Mouse (Mus musculus) adrenal gland, postnatal 10 days (tissue): ENCODE results near the gene Nsd2. TPM values are rescaled to one million over a fixed set of nuclear protein-coding genes. Genes with fewer than 3 reads are reported as not detected.

Experiments used
- DNase-seq: peaks from one replicate; pipeline ENCODE4 v3.0.0; 2021; ENCODE audit warnings: mixed read lengths
- long read RNA-seq, 2 experiments: library from polyadenylated mRNA; stranded (forward); transcript quantifications; one replicate each; pipeline ENCODE4 v2.0.0; 2021
- total RNA-seq, 2 experiments: library from RNA; stranded (reverse); gene quantifications; 2 replicates each; pipeline ENCODE4 v1.2.3; 2021

Nsd2 gene
- 10 to 100 TPM; 54.3 to 71.7 TPM for total RNA-seq
- long read RNA-seq, experiment 1, full-length matches to known transcripts: 2 of 11 reads
- long read RNA-seq, experiment 1, partial matches to known transcripts: 1 of 11 reads
- long read RNA-seq, experiment 1, other reads (novel, unspliced or antisense): 8 of 11 reads
- long read RNA-seq, experiment 2, partial matches to known transcripts: 6 of 14 reads
- long read RNA-seq, experiment 2, other reads (novel, unspliced or antisense): 8 of 14 reads

DNA sequence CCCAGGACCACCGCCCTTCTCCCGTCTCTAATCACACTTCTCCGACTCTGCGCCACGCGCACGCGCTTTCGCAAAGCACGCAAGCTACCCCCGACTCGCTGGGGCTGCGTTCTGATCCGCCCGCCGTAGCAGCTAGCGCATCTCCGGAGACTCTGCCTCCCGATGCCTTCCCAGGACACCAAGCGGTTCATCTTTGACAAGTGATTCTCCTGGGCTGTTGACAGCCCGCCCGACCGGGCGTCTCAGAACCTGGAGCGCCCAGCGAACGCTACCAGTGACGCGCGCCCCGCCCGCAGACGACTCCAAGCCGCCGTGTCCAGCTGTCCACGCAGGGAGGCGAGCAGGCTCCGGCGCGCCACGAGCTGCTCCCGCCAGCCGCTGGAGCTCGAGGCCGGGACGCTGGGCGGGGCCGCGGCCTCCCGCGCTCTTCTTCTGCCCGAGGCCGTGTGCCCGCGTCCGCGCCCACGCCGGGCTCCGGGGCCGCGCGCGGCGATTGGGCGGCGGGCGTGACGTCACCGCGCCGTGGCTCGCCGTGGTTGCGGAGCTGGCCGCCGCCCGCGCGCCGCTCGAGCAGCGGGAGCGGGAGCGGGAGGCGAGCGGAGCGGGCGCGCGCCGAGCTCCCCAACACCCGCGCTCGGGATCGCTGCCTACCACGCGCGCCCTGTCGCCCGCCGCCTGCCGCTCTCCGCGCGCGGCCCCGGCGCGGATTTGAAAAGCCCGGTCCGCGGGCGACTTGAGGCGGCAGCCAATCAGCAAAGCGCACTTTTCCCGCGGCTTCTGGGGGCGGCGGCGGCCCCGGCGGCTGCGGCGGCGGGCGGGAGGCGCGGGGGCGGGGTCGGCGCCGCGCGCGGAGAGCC is at the start of gene Nsd2:
Gene Nsd2 (plus strand): TSS at position 850 of the 857 bp plus-strand sequence.
- DNase-seq: peak; percentile 93

DNA sequence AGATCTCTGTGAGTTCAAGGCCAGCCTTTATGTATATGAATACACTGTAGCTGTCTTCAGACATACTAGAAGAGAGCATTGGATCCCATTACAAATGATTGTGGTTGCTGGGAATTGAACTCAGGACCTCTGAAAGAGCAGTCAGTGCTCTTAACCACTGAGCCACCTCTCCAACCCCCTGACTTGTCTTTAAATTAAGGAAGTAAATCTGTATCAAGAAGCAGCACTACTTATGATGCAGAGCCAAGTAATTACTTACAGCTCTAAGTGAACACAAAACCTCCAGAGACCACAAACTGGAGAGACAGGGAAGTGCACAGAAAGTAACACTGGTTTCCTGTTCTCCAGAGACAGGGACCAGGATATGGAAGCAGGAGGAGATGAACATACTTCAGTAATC is 43.3 kb upstream of the Nsd2 start:
- no peak for DNase-seq

DNA sequence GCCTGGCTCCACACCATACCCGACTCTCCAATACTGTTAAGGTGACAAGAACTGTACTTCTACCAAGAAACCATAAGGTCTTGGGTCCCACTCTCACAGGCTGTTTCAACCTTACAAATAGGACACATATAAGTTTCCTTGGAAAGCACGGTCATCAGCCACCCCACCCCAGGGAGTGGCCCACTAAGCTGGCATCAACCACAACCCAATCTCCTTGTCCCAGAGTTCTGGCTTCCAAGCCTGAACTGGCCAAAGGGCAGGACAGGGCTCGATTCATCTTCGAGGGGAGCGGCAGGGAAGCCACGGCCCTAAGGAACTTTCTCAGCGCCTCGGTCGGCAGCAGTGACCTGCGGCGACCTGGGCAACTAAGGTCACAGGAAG is 38.6 kb upstream of the Nsd2 start:
- no peak for DNase-seq

DNA sequence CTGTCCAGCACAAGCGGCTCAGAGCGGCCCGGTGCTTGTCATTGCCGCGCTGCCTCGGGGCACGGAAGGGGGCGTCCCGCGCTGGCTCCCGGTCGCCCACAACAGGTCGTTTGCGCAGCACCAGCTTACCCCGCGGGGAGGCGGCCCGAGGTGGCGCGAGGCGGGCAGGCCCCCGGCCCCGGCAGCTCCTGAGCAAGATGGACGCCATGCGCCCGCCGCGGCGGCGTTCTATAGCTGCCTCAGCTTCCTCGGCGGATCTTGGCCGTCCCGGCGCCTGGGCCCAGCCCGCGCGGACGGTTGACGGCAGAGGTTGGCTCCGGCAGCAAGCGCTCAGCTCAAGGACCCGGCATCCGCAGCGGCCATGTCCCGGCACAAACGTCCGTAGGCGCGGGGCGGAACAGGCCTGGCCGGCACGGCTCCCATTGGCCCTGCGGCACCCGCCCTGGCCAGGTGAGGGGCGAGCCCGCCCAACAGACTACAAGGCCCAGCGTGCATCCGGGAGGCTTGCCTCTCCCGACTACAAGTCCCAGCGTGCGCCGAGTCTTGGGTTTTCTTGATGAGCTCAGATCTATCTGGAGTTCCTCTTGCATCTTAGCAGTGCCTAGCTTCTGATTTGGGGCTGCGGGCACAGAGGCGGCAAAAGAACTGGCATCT is 38.1 kb upstream of the Nsd2 start, which contains the start of gene Letm1:
Gene Letm1 (minus strand): TSS at position 473 of the 654 bp plus-strand sequence.
- DNase-seq: peak; percentile 96

DNA sequence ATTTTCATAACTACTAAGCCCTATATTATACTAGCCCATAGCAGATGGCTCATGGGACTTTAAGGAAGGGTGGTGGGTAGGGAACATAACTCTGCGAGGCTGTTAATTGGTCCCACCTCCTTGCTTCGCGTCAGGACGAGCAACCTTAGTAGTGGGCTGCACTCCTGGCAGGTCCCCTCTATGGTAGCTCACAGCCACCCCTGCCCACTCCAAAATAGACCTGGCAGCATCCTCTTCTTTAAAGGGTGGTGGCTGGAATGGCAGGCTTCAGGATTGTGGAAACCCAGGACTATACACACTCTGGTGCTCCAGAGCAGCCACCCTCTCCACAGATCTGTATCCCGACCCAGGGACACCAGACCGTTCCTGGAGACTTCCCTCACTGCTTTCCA is 37.5 kb upstream of the Nsd2 start:
- DNase-seq: peak; percentile 10

DNA sequence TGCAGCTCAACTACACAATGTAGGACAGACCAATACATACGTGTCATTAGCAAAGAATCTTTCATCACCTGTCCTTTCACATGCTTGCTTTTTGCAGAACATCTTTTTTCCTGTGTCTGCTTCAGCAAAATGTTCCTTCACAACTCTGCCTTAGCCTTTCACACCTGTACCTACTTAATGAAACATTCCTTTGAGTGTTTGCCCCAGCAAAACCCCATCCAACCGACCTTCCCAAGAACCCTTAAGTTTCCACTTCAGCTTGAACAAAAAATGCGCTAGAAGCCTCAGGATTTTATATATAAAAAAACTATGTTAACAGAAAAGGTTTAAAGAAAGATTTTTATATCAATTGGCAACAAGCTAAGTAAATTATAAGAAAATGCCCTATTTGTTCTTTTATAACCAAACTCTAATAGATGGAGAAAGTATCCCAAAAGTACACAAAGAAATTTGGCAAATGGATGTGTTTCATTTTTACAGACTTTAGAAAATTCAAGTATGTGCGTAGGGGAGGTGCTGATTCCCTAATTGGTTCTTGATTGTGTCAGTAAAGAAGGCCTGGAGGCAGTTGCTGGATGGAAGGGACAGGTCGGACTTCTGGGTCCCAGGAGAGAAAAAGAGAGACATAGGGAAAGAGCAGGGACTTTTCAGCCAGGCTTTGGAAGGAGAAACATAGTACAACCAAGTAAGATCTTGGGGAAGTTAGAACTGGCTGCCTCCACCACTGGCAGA is 28.4 kb upstream of the Nsd2 start:
- no peak for DNase-seq

DNA sequence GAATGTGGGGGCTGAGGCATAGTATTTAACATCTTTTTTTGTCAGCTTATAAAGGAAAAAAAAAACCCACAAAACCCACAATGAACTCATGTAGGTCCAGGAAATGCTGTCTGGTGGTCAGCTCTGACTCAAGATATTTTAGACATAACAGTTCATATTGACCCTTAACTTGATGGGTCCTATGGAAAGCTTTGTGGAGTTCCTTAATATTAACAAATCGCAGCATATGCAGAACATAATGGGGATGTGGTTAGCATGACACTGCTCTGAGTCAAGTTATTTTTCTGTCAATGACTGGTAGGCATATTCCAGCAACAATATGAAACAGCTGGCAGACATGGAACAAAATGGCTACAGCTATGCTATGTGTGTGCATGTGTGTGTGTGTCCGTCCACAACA is 17.2 kb upstream of the Nsd2 start:
- no peak for DNase-seq

DNA sequence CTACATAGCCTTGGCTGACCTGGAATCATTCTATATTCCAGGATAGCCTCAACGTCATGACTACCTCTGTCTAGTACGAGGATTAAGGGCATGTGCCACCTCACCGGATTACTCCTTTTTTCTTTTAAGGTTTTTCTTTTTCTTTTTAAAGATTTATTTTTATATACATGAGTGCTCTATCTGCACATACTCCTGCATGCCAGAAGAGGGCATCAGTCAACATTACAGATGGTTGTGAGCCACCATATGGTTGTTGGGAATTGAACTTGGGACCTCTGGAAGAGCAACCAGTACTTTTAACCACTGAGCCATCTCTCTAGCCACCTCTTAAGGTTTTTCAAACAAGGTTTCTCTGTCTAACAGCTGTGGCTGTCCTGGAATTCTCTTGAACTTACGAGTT is 9.0 kb upstream of the Nsd2 start:
- no peak for DNase-seq

DNA sequence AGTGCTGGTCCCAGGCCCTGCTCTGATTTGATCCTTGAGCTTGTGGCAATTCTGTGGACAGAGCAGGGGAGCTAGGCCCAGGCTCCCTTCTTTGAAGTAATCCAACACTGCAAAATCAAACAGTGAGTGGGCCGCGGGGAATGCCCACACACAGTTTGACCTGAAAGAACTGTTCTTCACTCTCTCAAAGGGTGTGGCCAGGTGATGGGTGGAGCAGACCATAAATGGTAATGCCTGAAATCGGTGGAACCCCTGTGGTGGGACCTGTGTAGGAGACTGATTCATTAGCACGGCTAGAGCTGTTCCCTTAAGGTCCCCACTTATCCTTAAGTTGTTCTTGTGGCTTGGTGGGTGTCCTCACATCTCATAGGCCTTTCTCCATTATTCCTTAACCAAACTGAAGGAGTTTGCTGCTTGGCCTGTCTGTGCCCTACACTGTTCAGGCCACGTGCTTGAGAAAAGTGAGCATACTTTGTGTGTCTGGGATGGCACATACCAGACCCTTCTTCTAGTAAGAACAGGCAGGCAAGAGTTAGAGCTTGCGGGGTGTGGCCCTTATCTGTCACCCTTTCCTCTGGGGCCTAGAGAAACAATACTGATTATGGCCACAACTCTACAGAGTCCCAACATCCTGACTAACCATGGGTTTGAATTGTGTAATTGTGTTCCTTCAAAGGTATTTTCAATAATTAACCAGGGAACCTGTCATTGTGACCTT is 4.4 kb upstream of the Nsd2 start:
- no peak for DNase-seq

DNA sequence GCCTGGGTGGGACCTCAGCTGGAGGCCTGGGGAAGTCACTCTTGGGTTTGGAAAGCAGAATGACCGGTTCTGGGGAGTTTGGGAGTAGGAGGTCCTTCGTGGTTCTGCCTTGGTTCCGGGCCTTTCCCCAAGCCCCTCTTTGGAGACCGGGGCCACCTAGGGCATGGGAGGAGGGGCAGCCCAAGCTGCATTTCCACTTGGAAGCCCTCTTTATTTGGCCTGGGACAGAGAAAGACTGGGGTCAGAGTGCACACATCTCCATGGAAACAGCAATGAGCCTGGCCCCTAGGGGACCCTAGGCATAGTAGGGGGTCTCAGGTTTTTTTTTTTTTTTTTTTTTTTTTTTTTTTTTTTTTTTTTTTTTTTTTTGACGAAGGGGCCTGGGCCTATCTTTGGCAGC is 2.4 kb upstream of the Nsd2 start:
- DNase-seq: no peak

DNA sequence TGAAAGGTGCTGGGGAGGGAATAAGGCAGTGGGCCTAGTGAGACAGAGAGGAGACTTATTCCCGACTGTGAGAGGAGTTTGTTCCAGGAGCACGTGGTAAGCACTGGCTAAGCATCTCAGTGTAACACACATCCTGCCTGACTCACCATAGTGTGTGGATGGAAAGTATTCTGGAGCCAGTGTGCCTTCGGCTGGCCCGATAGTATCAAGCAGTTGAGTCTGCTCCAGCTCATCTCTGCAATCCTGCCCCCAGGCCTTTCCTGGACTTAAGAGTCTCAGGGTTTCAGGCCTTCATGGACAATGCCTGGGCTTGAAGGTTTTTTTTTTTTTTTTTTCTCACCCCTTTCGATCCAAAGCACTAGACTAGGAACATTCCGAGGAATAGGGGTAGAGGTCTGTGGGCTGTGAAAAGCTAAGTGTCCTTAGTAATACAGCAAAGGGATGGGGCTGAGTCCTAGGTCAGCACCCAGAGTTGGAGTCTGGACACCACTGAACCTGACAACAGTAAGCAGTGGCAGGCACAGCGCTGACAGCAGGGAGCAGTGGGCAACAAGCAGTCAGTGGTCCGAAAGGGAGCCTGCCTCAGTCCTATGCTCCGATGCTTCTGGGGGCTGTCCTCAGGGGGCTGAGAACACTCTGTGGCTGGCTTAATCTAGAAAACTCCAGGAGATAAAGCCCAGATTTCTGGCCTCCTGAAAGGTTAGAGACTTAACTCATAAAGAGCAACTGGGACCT is 1.2 kb upstream of the Nsd2 start:
- DNase-seq: peak; percentile 17

DNA sequence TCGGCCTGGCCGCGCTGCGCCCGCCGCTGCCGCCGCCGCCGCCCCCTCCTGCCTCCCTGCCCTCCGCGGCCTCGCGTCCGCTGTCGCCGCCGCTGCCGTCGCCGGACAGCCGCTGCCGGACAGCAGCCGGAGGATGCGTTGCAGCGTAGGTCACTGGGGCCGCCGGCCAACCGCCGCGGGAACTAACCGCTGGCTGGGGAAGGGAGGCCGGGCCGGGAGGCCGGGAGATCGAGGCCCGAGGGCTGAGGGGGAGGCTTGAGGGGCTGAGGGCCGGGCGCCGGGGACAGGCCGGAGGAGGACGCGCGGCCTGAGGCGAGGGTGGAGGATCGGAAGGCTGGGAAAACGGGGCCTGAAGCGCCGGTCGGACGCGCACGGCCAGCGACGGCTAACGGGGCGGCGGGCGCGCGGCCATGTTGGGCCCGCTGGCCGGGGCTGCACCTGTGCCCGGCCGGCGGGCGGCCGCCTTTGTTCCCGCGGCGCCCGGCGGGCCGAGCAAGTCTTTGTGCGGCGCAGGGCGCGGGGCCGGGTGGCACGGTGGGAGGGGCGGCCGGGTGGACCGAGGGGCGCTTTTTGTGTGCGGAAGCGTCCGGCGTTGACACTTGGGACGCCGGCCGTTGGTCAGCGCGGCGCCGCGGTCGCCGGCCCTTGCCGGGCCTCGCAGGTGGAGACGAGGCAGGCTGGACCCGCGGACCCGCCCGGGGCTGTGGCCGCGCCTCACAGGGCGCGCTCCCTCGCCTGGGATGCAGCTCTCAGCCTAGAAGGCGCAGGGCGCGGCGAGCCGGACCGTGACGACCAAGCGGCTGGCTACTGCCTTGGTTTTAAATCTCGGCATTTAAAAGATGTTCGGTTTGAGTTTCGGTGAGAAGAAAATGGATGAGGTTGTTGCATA is 452 bp downstream of the Nsd2 start:
- peak; percentile 79 for DNase-seq

DNA sequence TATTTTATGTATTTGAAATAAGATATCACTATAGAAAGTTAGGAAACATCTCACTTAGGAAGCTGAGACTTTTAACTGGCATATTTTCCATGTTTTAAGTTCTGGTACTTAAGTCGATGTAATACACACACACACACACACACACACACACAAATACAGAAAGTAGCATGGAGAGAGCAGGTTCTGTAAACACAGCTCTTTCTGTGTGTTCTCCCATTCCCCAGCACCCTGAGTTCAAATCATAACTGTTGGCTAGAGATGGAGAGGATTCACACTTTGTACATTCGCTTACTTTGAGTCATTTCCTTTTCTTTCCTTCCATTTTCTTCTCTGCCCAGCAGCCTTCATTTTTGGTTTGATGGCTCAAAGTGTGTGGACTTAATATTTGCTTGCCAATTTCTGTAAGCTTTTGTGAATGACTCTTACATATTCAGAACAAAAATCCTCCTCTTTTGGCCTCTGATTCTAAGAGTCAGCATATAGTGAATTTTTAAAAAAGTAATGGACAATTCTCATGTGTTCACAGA is 1.4 kb downstream of the Nsd2 start:
- no peak for DNase-seq

DNA sequence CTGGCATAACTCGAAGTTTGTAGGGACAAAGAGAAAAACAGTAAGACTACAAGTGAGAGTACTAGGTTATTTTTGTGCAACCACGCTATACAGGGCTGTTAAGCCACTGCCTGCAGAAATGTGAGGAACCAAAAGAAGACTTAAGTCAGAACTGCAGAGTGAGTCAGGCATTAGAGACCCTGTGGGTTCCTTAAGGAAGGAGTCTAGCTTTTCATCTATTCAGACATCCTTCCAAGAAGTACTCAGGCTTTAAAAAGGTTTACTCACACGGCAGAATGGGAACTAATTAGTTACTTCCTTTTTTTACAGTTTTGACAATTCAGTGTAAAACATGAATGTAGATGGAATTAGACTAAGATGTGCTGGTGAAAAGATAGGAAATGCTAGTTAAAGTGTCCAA is 1.9 kb downstream of the Nsd2 start:
- no peak for DNase-seq

DNA sequence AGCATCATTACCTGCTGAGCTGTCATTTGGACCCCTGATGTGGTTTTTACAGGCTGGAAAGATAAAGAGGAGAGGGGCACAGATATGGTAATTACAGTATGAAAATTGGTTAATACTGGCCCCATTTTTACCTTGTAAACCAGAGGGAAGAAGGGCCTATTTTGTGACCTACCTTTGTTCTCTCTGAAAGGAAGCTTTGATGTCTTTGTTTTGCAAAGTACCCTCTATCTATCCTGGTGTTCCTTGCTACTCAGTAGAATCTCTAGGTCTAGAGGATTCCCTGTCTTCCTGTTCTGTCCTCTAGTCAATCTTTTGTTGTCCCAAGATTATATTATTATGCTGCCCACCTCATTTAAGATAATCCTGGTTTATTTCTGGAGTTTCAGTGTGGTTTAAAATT is 5.5 kb downstream of the Nsd2 start:
- DNase-seq: no peak

DNA sequence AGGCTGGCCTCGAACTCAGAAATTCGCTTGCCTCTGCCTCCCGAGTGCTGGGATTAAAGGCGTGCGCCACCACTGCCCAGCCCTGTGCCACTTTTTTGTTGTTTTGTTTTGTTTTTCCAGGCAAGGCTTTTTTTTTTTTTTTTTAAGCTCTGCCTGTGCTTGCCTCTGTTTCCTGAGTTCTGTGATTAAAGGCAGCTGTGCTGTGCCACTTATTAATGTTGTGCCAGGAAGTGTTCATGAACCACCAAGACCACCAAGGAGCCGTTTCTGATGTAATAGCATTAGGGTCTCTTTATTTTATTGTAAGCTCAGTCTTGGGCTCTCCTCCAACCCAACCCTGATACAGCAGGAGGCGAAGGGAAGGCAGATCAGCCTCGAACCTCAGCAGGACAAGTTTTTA is 7.6 kb downstream of the Nsd2 start:
- DNase-seq: no peak

DNA sequence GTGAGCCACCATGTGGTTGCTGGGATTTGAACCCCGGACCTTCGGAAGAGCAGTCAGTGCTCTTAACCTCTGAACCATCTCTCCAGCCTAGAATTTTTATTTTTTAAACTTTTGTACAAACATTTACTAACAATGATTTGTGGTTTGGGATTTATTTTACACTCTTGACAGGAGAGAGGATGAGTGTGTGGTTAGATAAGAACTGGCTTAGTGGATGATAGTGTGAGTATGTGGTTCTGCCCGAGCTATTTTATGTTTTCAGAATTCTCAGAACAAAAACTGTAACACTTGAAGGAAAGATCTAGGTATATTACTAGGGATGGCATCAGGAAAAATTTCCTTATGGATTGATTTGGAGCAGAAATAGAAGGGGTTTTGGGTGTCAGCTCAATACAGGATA is 9.4 kb downstream of the Nsd2 start:
- DNase-seq: no peak

DNA sequence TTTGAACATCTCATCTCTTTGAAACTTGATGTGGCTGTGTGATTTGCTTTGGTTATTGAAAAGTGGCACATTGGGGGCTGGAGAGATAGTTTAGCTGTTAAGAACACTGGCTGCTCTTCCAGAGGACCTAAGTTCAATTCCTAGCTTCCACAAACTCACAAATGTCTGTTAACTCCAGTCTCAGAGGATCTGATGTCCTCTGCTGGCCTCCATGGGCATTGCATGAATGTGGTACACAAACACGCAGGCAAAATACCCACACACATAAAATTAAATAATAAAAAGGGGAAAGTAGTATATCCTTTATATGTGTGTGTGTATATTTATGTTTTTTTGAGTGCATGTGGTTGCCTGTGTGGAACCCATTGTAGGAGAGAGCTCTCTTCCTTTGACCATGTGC is 10.3 kb downstream of the Nsd2 start:
- DNase-seq: no peak

DNA sequence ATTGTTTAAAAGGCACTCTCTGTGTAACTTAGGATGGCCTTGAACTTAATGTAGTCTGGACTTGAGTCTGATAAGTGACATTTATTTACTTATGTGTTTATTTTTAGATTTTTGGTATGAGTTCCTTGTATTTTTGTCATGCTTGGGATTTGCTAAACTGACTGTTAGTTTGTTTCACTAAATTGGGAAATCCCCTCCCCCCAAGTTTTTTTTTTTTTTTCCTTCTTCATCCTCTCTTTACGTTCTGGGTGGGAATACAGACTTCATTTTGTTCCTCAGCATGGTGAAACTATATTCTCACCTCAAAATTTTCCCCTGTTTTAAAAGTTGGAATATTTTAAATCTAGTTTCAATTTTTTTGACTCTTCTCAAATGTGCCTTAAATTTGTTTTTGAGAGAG is 20.8 kb downstream of the Nsd2 start:
- no peak for DNase-seq

DNA sequence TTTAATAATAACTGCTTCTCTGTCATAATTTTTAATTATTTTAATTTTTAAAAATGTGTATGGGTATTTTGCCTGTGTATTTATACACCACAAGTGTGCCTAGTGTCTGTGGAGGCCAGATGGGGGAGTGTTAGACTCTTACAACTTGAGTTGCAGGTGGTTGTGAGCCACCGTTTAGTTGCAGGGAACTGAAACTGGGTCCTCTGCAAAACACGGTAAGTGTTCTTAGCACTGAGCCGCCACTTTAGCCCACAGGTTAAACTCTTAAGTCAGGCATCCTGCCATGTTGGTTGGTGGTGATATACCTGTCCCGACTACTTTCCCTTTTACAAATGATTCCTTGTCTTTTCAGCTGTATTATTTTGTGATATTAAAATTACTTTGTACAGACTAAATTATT is 22.0 kb downstream of the Nsd2 start:
- DNase-seq: no peak
